Mouse (Mus musculus) hindbrain, embryonic 15.5 days (tissue): Measurements from ENCODE around the gene Lmbr1. TPM values are rescaled to one million over a fixed set of nuclear protein-coding genes. Genes with fewer than 3 reads are reported as not detected.

ENCODE experiments used
- ATAC-seq: fragments of 200-750 bp; cut with Nextera tagmentation; 2 replicates; pipeline ENCODE4 v1.8.0; 2017; ENCODE audit warnings: low read depth, moderate number of reproducible peaks, moderate TSS enrichment; ENCODE audit not compliant: low FRiP score
- H3K27ac ChIP-seq: fragments of 300-500 bp; sonication (generic); replicated peaks from 2 replicates; pipeline ENCODE4 v1.5.1; 2015; ENCODE audit warnings: mild to moderate bottlenecking, inconsistent platforms
- H3K27me3 ChIP-seq: fragments of 300-500 bp; sonication (generic); 2 replicates; pipeline ENCODE4 v1.6.1; 2015; ENCODE audit warnings: control low read depth, inconsistent platforms
- H3K36me3 ChIP-seq: fragments of 300-500 bp; sonication (generic); 2 replicates; pipeline ENCODE4 v1.6.1; 2015; ENCODE audit warnings: control low read depth, inconsistent platforms
- H3K4me1 ChIP-seq: fragments of 300-500 bp; sonication (generic); replicated peaks from 2 replicates; pipeline ENCODE4 v1.6.1; 2015; ENCODE audit warnings: control low read depth, inconsistent platforms
- H3K4me2 ChIP-seq: fragments of 300-500 bp; sonication (generic); 2 replicates; pipeline ENCODE4 v1.6.1; 2015; ENCODE audit warnings: moderate library complexity, mild to moderate bottlenecking, inconsistent platforms
- H3K4me3 ChIP-seq: fragments of 300-500 bp; sonication (generic); 2 replicates; pipeline ENCODE4 v1.5.1; 2015; ENCODE audit warnings: mild to moderate bottlenecking, inconsistent platforms
- H3K9ac ChIP-seq: fragments of 300-500 bp; sonication (generic); 2 replicates; pipeline ENCODE4 v1.6.1; 2015; ENCODE audit warnings: inconsistent platforms
- H3K9me3 ChIP-seq: fragments of 300-500 bp; sonication (generic); 2 replicates; pipeline ENCODE4 v1.6.1; 2016; ENCODE audit warnings: control low read depth, inconsistent platforms
- WGBS: fragments of 180-500 bp; shearing (Covaris S2); methylation state at CpG from one replicate; pipeline ENCODE4 v1.1.7; 2015; 5-methylcytosine and 5-hydroxymethylcytosine counted together
- polyA plus RNA-seq: library from polyadenylated mRNA; unstranded; fragments of >200 nt; fragmentation: Nextera tagmentation; extraction: Ambion mirVana; gene quantifications from 2 replicates; pipeline ENCODE4 v1.2.1, GENCODE M21; 2015

Gene Lmbr1
- polyA plus RNA-seq, 1 experiment from 2014 or later = 36.8 TPM

DNA sequence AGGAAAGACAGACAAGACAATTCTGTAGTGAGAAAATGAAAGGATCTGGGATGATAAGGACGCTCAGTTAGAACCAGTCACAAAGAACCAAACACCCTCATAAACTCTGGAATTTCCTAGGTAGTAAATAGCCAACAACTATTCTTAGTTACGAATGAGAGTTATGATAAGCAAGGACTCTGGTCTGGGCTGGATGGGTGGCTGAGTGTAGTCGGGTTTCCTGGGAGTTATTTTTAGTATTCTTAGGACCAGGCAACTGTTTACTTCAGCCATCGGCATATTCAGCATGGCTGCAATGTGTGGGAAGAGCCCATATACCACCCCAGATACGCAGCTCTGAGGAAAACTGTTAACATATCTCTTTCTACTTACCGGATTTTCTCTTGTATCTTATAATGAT lies 14.7 kb downstream of the Lmbr1 start:
- Histone ChIP-seq H3K36me3 (peaks cover 43% of the 10 kb centered on the region), H3K9ac (no peak overlapping the region)
- ATAC-seq = no peak

GRCm38 (mm10) chr5:29335836-29336235 lies 42.4 kb downstream of the Lmbr1 start:
- Histone ChIP-seq H3K4me1 (no peaks in the 10 kb centered on the region), H3K9me3 (no peaks in the 10 kb centered on the region), H3K27me3 (no peaks in the 10 kb centered on the region), H3K27ac (no peak overlapping the region), H3K4me2 (no peak overlapping the region), H3K4me3 (no peak overlapping the region), H3K36me3 (peaks cover 4% of the 10 kb centered on the region; the same call in 1 of the 2 replicates), H3K9ac (no peak overlapping the region)
- ATAC-seq = no peak
- WGBS = 61% methylated on average over 5 of the region's 5 CpGs

More for the DNA sequence above, 14.7 kb downstream of the Lmbr1 start:
- Histone ChIP-seq H3K27me3 (no peaks in the 10 kb centered on the region), H3K4me2 (no peak overlapping the region), H3K9me3 (no peaks in the 10 kb centered on the region), H3K27ac (no peak overlapping the region), H3K4me3 (no peak overlapping the region), H3K4me1 (no peaks in the 10 kb centered on the region)
- WGBS = 93% methylated on average over 6 of the region's 6 CpGs

DNA sequence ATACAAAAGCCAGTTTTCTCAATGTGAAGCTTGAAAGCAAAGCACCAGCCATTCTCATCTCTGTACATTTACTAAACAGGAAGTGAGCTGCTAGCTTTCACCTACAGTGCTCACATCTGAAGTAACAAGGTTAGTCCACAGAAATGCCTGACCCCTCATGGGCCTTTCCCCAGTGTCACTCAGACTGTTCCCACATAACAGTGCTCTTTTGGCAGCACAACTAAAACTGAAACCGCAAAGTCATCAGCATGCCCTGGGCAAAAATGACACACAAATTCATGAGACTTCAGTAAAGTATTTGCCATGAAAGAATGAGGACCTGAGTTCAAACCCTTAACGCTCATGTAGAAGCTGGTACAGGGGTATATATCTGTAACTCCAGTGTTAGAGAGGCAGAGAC lies 55.7 kb downstream of the Lmbr1 start:
- Histone ChIP-seq H3K4me2 (no peak overlapping the region), H3K4me1 (no peaks in the 10 kb centered on the region), H3K9me3 (no peaks in the 10 kb centered on the region), H3K36me3 (no peaks in the 10 kb centered on the region), H3K9ac (no peak overlapping the region), H3K4me3 (no peak overlapping the region), H3K27me3 (no peaks in the 10 kb centered on the region), H3K27ac (no peak overlapping the region)
- WGBS = 98% methylated on average over 2 of the region's 2 CpGs
- ATAC-seq = no peak

- H3K9ac ChIP-seq = no peak overlapping the region
- no peak overlapping the region for H3K27ac ChIP-seq
- no peaks in the 10 kb centered on the region for H3K36me3 ChIP-seq
- 88% methylated on average over 3 of the region's 3 CpGs for WGBS
- no peak overlapping the region for H3K4me2 ChIP-seq
- H3K27me3 ChIP-seq = no peaks in the 10 kb centered on the region
- H3K9me3 ChIP-seq = no peaks in the 10 kb centered on the region
- no peak overlapping the region for H3K4me3 ChIP-seq
- no peak for ATAC-seq
- no peaks in the 10 kb centered on the region for H3K4me1 ChIP-seq
Observed at GRCm38 (mm10) chr5:29309191-29309590, 69.0 kb downstream of the Lmbr1 start.

- ATAC-seq = no peak
- 21% methylated on average over 2 of the region's 2 CpGs for WGBS
- Histone ChIP-seq H3K36me3 (0 out of 2 replicates have a peak, but pooled peaks cover 5% of the 10 kb centered on the region), H3K9ac (no peak overlapping the region), H3K4me3 (no peak overlapping the region), H3K9me3 (no peaks in the 10 kb centered on the region), H3K4me2 (no peak overlapping the region), H3K4me1 (no peaks in the 10 kb centered on the region), H3K27ac (no peak overlapping the region), H3K27me3 (no peaks in the 10 kb centered on the region)
Observed at GRCm38 (mm10) chr5:29293194-29293593, 85.0 kb downstream of the Lmbr1 start.

DNA sequence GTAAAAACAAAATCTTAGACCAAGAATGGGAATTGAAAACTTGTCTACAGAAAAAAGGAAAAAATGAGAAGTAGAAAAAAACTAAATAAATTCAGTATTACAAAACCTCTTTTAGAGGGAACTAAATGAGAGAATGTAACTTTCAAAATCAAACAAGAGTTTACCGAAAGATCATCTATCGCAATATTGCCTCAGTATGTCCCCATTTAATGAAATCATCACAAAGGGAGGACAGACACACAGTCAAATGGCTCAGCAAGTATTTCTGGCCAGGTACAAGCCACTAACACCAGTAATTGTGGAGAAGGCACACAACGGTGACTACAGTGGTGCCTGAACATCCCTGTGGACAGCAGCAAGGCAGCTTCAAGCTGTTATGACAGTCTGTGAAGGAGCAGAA lies 88.1 kb downstream of the Lmbr1 start:
- WGBS = 95% methylated on average over 3 of the region's 3 CpGs
- H3K36me3 ChIP-seq = 0 out of 2 replicates have a peak, but pooled peaks cover 5% of the 10 kb centered on the region
- H3K27me3 ChIP-seq = no peaks in the 10 kb centered on the region
- H3K4me3 ChIP-seq = no peak overlapping the region
- H3K4me2 ChIP-seq = no peak overlapping the region
- H3K4me1 ChIP-seq = no peaks in the 10 kb centered on the region
- H3K27ac ChIP-seq = no peak overlapping the region
- no peaks in the 10 kb centered on the region for H3K9me3 ChIP-seq
- no peak for ATAC-seq
- H3K9ac ChIP-seq = no peak overlapping the region

GRCm38 (mm10) chr5:29289703-29290102 lies 88.5 kb downstream of the Lmbr1 start:
- Histone ChIP-seq H3K9ac (no peak overlapping the region), H3K4me3 (no peak overlapping the region), H3K4me2 (no peak overlapping the region), H3K4me1 (no peaks in the 10 kb centered on the region), H3K9me3 (no peaks in the 10 kb centered on the region), H3K27me3 (no peaks in the 10 kb centered on the region), H3K27ac (no peak overlapping the region), H3K36me3 (0 out of 2 replicates have a peak, but pooled peaks cover 5% of the 10 kb centered on the region)
- no peak for ATAC-seq
- WGBS = 85% methylated on average over 6 of the region's 6 CpGs

GRCm38 (mm10) chr5:29281081-29281480 lies 97.1 kb downstream of the Lmbr1 start:
- Histone ChIP-seq H3K9me3 (no peaks in the 10 kb centered on the region), H3K27me3 (no peaks in the 10 kb centered on the region), H3K4me3 (no peak overlapping the region), H3K36me3 (peaks cover 9% of the 10 kb centered on the region; the same call in 1 of the 2 replicates), H3K4me2 (no peak overlapping the region), H3K27ac (no peak overlapping the region), H3K9ac (no peak overlapping the region), H3K4me1 (no peaks in the 10 kb centered on the region)
- no peak for ATAC-seq
- 89% methylated on average over 3 of the region's 3 CpGs for WGBS

- ATAC-seq = no peak
- no peak overlapping the region for H3K27ac ChIP-seq
Observed at GRCm38 (mm10) chr5:29274746-29275145, 103.4 kb downstream of the Lmbr1 start.

GRCm38 (mm10) chr5:29273426-29273825 lies 104.8 kb downstream of the Lmbr1 start:
- ATAC-seq = no peak
- Histone ChIP-seq H3K4me2 (no peak overlapping the region), H3K9me3 (no peaks in the 10 kb centered on the region), H3K9ac (no peak overlapping the region), H3K27me3 (no peaks in the 10 kb centered on the region), H3K4me3 (no peak overlapping the region), H3K27ac (no peak overlapping the region), H3K4me1 (no peaks in the 10 kb centered on the region), H3K36me3 (no peaks in the 10 kb centered on the region)
- 70% methylated on average over 2 of the region's 2 CpGs for WGBS

More at GRCm38 (mm10) chr5:29274746-29275145, 103.4 kb downstream of the Lmbr1 start:
- no peak overlapping the region for H3K9ac ChIP-seq
- no peaks in the 10 kb centered on the region for H3K4me1 ChIP-seq
- H3K36me3 ChIP-seq = no peaks in the 10 kb centered on the region
- H3K27me3 ChIP-seq = no peaks in the 10 kb centered on the region
- H3K4me3 ChIP-seq = no peak overlapping the region
- no peak overlapping the region for H3K4me2 ChIP-seq
- no peaks in the 10 kb centered on the region for H3K9me3 ChIP-seq

GRCm38 (mm10) chr5:29270879-29271278 lies 107.3 kb downstream of the Lmbr1 start:
- Histone ChIP-seq H3K4me1 (no peaks in the 10 kb centered on the region), H3K9ac (no peak overlapping the region), H3K9me3 (no peaks in the 10 kb centered on the region), H3K4me3 (no peak overlapping the region), H3K36me3 (no peaks in the 10 kb centered on the region), H3K4me2 (no peak overlapping the region), H3K27me3 (no peaks in the 10 kb centered on the region), H3K27ac (no peak overlapping the region)
- 68% methylated on average over 4 of the region's 4 CpGs for WGBS
- no peak for ATAC-seq

DNA sequence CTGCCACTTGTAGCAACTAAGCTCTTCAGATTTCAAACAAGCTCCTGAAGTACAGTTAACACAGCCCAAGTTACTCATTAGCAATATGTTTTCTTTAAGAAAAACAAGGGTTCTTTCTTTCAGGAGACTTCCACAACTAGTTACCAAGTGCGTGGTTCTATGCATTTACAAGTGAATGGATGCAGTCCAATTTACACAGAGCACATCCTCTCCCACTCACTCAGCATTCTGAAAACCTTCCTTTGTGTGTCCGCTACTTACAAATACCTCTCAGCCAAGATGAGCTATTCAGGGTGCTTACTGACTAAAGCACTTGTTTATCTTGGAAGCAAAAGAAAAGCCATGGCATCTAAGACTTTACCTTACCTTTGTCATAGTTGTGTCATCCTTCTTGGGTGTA lies 124.3 kb downstream of the Lmbr1 start:
- no peaks in the 10 kb centered on the region for H3K9me3 ChIP-seq
- no peaks in the 10 kb centered on the region for H3K27me3 ChIP-seq
- no peak for ATAC-seq
- H3K4me3 ChIP-seq = no peak overlapping the region
- H3K27ac ChIP-seq = no peak overlapping the region
- peaks cover 6% of the 10 kb centered on the region; the same call in 1 of the 2 replicates for H3K4me1 ChIP-seq
- no peaks in the 10 kb centered on the region for H3K36me3 ChIP-seq
- H3K4me2 ChIP-seq = no peak overlapping the region
- no peak overlapping the region for H3K9ac ChIP-seq
- 26% methylated on average over 2 of the region's 2 CpGs for WGBS

GRCm38 (mm10) chr5:29251496-29251873 lies 126.7 kb downstream of the Lmbr1 start:
- Histone ChIP-seq H3K4me2 (no peak overlapping the region), H3K27me3 (no peaks in the 10 kb centered on the region), H3K9me3 (no peaks in the 10 kb centered on the region), H3K4me3 (no peak overlapping the region), H3K4me1 (peaks cover 6% of the 10 kb centered on the region; the same call in 1 of the 2 replicates), H3K36me3 (no peaks in the 10 kb centered on the region), H3K27ac (no peak overlapping the region), H3K9ac (no peak overlapping the region)
- no peak for ATAC-seq
- 69% methylated on average over 1 of the region's 1 CpGs for WGBS
